8 mouse cellular contexts compared by ENCODE assay signal in genomic region chr6:28833380-28833822, GRCm38 (mm10). TPM values are rescaled to one million over a fixed set of nuclear protein-coding genes. Genes with fewer than 3 reads are reported as not detected.
A peak's percentile ranks its signal among the peaks of the same experiment; 100 is the strongest.
DNase-seq lines count a peak whose midpoint lies in the region; ATAC-seq and TF ChIP-seq lines count a peak whose summit lies in the region.

No protein-coding gene starts in this region.

- TF ChIP-seq POLR2A in brain, embryonic 14.5 days (IDR thresholded peaks at IDR 0.05; ENCODE audit: borderline replicate concordance, extremely low read depth, insufficient read depth, insufficient read length, poor library complexity, severe bottlenecking): no peak

- H3K4me2 ChIP-seq in forebrain, embryonic 12.5 days: peak overlapping the region; percentile 95
- peak overlapping the region; percentile 69 for H3K4me2 ChIP-seq in hindbrain, embryonic 16.5 days (ENCODE audit: low read length)
- H3K4me2 ChIP-seq in limb, embryonic 13.5 days (replicated peaks): peak overlapping the region; percentile 100
- peak overlapping the region; percentile 97 for H3K4me2 ChIP-seq in neural tube, embryonic 12.5 days (replicated peaks)

- H3K27me3 ChIP-seq in forebrain, embryonic 12.5 days: peaks cover 21% of the 10 kb centered on the region
- no peaks in the 10 kb centered on the region for H3K27me3 ChIP-seq in hindbrain, embryonic 16.5 days (replicated peaks; ENCODE audit: control insufficient read depth, insufficient read depth, low read length)
- peaks cover 56% of the 10 kb centered on the region for H3K27me3 ChIP-seq in limb, embryonic 13.5 days
- H3K27me3 ChIP-seq in neural tube, embryonic 12.5 days (replicated peaks): peaks cover 9% of the 10 kb centered on the region; the same call in 1 of the 2 replicates

- 0 out of 2 replicates have a peak, but pooled peaks cover 6% of the 10 kb centered on the region for H3K36me3 ChIP-seq in forebrain, embryonic 12.5 days (replicated peaks)
- H3K36me3 ChIP-seq in hindbrain, embryonic 16.5 days (ENCODE audit: control insufficient read depth, insufficient read depth, low read length): no peaks in the 10 kb centered on the region
- peaks cover 9% of the 10 kb centered on the region; the same call in 1 of the 2 replicates for H3K36me3 ChIP-seq in limb, embryonic 13.5 days
- no peaks in the 10 kb centered on the region for H3K36me3 ChIP-seq in neural tube, embryonic 12.5 days

- H3K9me3 ChIP-seq in forebrain, embryonic 12.5 days: no peaks in the 10 kb centered on the region
- H3K9me3 ChIP-seq in hindbrain, embryonic 16.5 days (ENCODE audit: control insufficient read depth, low read length): no peaks in the 10 kb centered on the region
- H3K9me3 ChIP-seq in limb, embryonic 13.5 days: no peaks in the 10 kb centered on the region
- H3K9me3 ChIP-seq in neural tube, embryonic 12.5 days: no peaks in the 10 kb centered on the region

- H3K27ac ChIP-seq in forebrain, embryonic 12.5 days: peak overlapping the region; percentile 91
- peak overlapping the region; percentile 97 for H3K27ac ChIP-seq in hindbrain, embryonic 16.5 days (ENCODE audit: low read depth, low read length)
- H3K27ac ChIP-seq in limb, embryonic 13.5 days: no peak overlapping the region
- H3K27ac ChIP-seq in neural tube, embryonic 12.5 days: peak overlapping the region; percentile 89

- H3K4me3 ChIP-seq in forebrain, embryonic 12.5 days (replicated peaks): peak overlapping the region; percentile 79
- peak overlapping the region; percentile 80 for H3K4me3 ChIP-seq in hindbrain, embryonic 16.5 days (ENCODE audit: low read length)
- peak overlapping the region; percentile 65 for H3K4me3 ChIP-seq in limb, embryonic 13.5 days
- H3K4me3 ChIP-seq in neural tube, embryonic 12.5 days: peak overlapping the region; percentile 88

- H3K9ac ChIP-seq in forebrain, embryonic 12.5 days: peak overlapping the region; percentile 84
- H3K9ac ChIP-seq in hindbrain, embryonic 16.5 days (ENCODE audit: low read depth, low read length): peak overlapping the region; percentile 98
- peak overlapping the region; percentile 74 for H3K9ac ChIP-seq in limb, embryonic 13.5 days
- peak overlapping the region; percentile 96 for H3K9ac ChIP-seq in neural tube, embryonic 12.5 days

- intact Hi-C loops in gastrocnemius, postnatal 14 days (cut with DNase I; ENCODE audit: low total_unique reads): no loop called here

- peak; percentile 71 for ATAC-seq in forebrain, embryonic 12.5 days (ENCODE audit: low FRiP score)
- ATAC-seq in hindbrain, embryonic 16.5 days: peak; percentile 82
- peak; percentile 77 for ATAC-seq in limb, embryonic 13.5 days (ENCODE audit: low FRiP score, low read depth)
- ATAC-seq in neural tube, embryonic 12.5 days (ENCODE audit: low FRiP score, low read depth): peak; percentile 73

- TF ChIP-seq CTCF in brain, embryonic 14.5 days (IDR thresholded peaks at IDR 0.05; ENCODE audit: borderline replicate concordance, extremely low read depth, insufficient read depth, insufficient read length): no peak

- WGBS in forebrain, embryonic 12.5 days: 0% methylated on average over 39 of the region's 43 CpGs
- under 1% methylated on average over 39 of the region's 43 CpGs for WGBS in hindbrain, embryonic 16.5 days
- under 1% methylated on average over 42 of the region's 43 CpGs for WGBS in limb, embryonic 13.5 days
- WGBS in neural tube, embryonic 12.5 days: under 1% methylated on average over 22 of the region's 43 CpGs

- H3K4me1 ChIP-seq in forebrain, embryonic 12.5 days: peaks cover 40% of the 10 kb centered on the region
- peaks cover 31% of the 10 kb centered on the region for H3K4me1 ChIP-seq in hindbrain, embryonic 16.5 days (ENCODE audit: control insufficient read depth, insufficient read depth, low read depth, low read length)
- H3K4me1 ChIP-seq in limb, embryonic 13.5 days: peaks cover 22% of the 10 kb centered on the region
- H3K4me1 ChIP-seq in neural tube, embryonic 12.5 days: peaks cover 38% of the 10 kb centered on the region

- peak; percentile 45 for DNase-seq in gastrocnemius, postnatal 14 days
- no peak for DNase-seq in gastrocnemius, adult 8-10 months (ENCODE audit: low spot score in 2 of 2)
- peak; percentile 73 for DNase-seq in brain, embryonic 14.5 days (ENCODE audit: low read depth)
- DNase-seq in spleen, postnatal 4 days (ENCODE audit: low spot score in 2 of 2): no peak

RNA-seq across cellular contexts. Expression of gene Lrrc4, which starts 1.9 kb away (rescaled TPM):
- under 1 TPM; 0.64 to 0.68 TPM for total RNA-seq in gastrocnemius, postnatal 14 days (2021)
- total RNA-seq in gastrocnemius, adult 8-10 months (2022): under 1 TPM; 0.22 to 0.38 (median 0.23) TPM
- 23.4 and 28.4 TPM in 2 replicates for polyA plus RNA-seq in brain, embryonic 14.5 days (2012; rRNA removed)
- 3.0 and 3.1 TPM in 2 replicates for polyA plus RNA-seq in forebrain, embryonic 12.5 days (2016; fragmentation: Nextera tagmentation; extraction: Ambion mirVana)
- 7.2 and 7.4 TPM in 2 replicates for polyA plus RNA-seq in hindbrain, embryonic 16.5 days (2015; fragmentation: Nextera tagmentation; extraction: Ambion mirVana)
- polyA plus RNA-seq in limb, embryonic 13.5 days (2015; fragmentation: Nextera tagmentation; extraction: Ambion mirVana): 0.36 and 0.42 TPM in 2 replicates
- polyA plus RNA-seq in neural tube, embryonic 12.5 days (2016; fragmentation: Nextera tagmentation; extraction: Ambion mirVana): 6.5 and 6.9 TPM in 2 replicates

Comparison
In these comparisons a context has a peak if more than half of its experiments do, and no peak if none do; other contexts are left out.
1. DNase-seq: peak in gastrocnemius, postnatal 14 days (single experiment) and brain, embryonic 14.5 days (single experiment); none in gastrocnemius, adult 8-10 months (0 of 2) and spleen, postnatal 4 days (0 of 2).
2. Peak in every context shown above with its lines, with median percentiles within 50 percentile points of each other: ATAC-seq, H3K4me2 ChIP-seq, H3K4me3 ChIP-seq and H3K9ac ChIP-seq.